Mouse (Mus musculus) intestine, embryonic 14.5 days (tissue): ENCODE measurements around the gene Btbd17. TPM values are rescaled to one million over a fixed set of nuclear protein-coding genes. Genes with fewer than 3 reads are reported as not detected.

ENCODE experiments used
- ATAC-seq: fragments of 200-750 bp; cut with Nextera tagmentation; replicated peaks from 2 replicates; pipeline ENCODE4 v1.8.0; 2017; ENCODE audit warnings: low read depth, moderate number of reproducible peaks, moderate TSS enrichment, moderate library complexity; ENCODE audit not compliant: low FRiP score, low TSS enrichment
- DNase-seq: peaks from one replicate; pipeline ENCODE4 v3.0.0-alpha.2; 2018; ENCODE audit warnings: low spot score
- H3K27ac ChIP-seq: fragments of 300-500 bp; sonication (generic); 2 replicates; pipeline ENCODE4 v1.5.1; 2014; ENCODE audit warnings: low read depth, mild to moderate bottlenecking, control low read depth
- H3K27me3 ChIP-seq: fragments of 300-500 bp; sonication (generic); replicated peaks from 2 replicates; pipeline ENCODE4 v1.6.1; 2014; ENCODE audit warnings: low read length, control low read depth; ENCODE audit not compliant: control insufficient read depth, insufficient read depth
- H3K36me3 ChIP-seq: fragments of 300-500 bp; sonication (generic); 2 replicates; pipeline ENCODE4 v1.6.1; 2014; ENCODE audit warnings: low read length, control low read depth; ENCODE audit not compliant: control insufficient read depth, insufficient read depth
- H3K4me1 ChIP-seq: fragments of 300-500 bp; sonication (generic); replicated peaks from 2 replicates; pipeline ENCODE4 v1.6.1; 2014; ENCODE audit warnings: low read length, control low read depth, mixed read lengths; ENCODE audit not compliant: control insufficient read depth, insufficient read depth
- H3K4me2 ChIP-seq: fragments of 300-500 bp; sonication (generic); 2 replicates; pipeline ENCODE4 v1.6.1; 2014; ENCODE audit warnings: low read length
- H3K4me3 ChIP-seq: fragments of 300-500 bp; sonication (generic); 2 replicates; pipeline ENCODE4 v1.5.1; 2014; ENCODE audit warnings: low read depth, low read length, control low read depth, mixed read lengths
- H3K9ac ChIP-seq: fragments of 300-500 bp; sonication (generic); 2 replicates; pipeline ENCODE4 v1.6.1; 2014; ENCODE audit warnings: mild to moderate bottlenecking, low read length
- H3K9me3 ChIP-seq: fragments of 300-500 bp; sonication (generic); 2 replicates; pipeline ENCODE4 v1.6.1; 2016; ENCODE audit warnings: low read length, control low read depth; ENCODE audit not compliant: control insufficient read depth
- WGBS: fragments of 180-500 bp; shearing (Covaris S2); extraction: QIAGEN DNeasy Blood & Tissue Kit; methylation state at CpG from one replicate; pipeline ENCODE4 v1.1.7; 2014; 5-methylcytosine and 5-hydroxymethylcytosine counted together
- polyA plus RNA-seq: library from polyadenylated mRNA; unstranded; fragments of >200 nt; fragmentation: Nextera tagmentation; extraction: Ambion mirVana; gene quantifications from 2 replicates; pipeline ENCODE4 v1.2.1, GENCODE M21; 2014

Btbd17 gene
- polyA plus RNA-seq, 1 experiment from 2014 or later: 2.9 TPM

- no peak overlapping the region for H3K27ac ChIP-seq
- whole genome bisulfite sequencing: 66% methylated on average over 12 of the region's 12 CpGs
- DNase-seq (no peak), ATAC-seq (no peak)
- no peaks in the 10 kb centered on the region for H3K9me3 ChIP-seq
- H3K4me3 ChIP-seq: no peak overlapping the region
- no peaks in the 10 kb centered on the region for H3K36me3 ChIP-seq
- peaks cover 88% of the 10 kb centered on the region for H3K27me3 ChIP-seq
- H3K4me1 ChIP-seq: peaks cover 17% of the 10 kb centered on the region
- no peak overlapping the region for H3K4me2 ChIP-seq
- no peak overlapping the region for H3K9ac ChIP-seq
These were observed 5.6 kb downstream of the Btbd17 start for GRCm38 (mm10) chr11:114790171-114790570.

GRCm38 (mm10) chr11:114789716-114790115, 6.0 kb downstream of the Btbd17 start:
- no peak overlapping the region for H3K4me3 ChIP-seq
- H3K27ac ChIP-seq: no peak overlapping the region
- H3K9me3 ChIP-seq: no peaks in the 10 kb centered on the region
- DNase-seq (no peak), ATAC-seq (no peak)
- peaks cover 93% of the 10 kb centered on the region for H3K27me3 ChIP-seq
- no peak overlapping the region for H3K4me2 ChIP-seq
- H3K4me1 ChIP-seq: peaks cover 13% of the 10 kb centered on the region
- H3K36me3 ChIP-seq: no peaks in the 10 kb centered on the region
- WGBS: 57% methylated on average over 9 of the region's 9 CpGs
- no peak overlapping the region for H3K9ac ChIP-seq

GRCm38 (mm10) chr11:114789061-114789714, 6.6 kb downstream of the Btbd17 start:
- 8% methylated on average over 30 of the region's 30 CpGs for WGBS
- no peak overlapping the region; the same call in 1 of the 2 replicates for H3K4me2 ChIP-seq

GRCm38 (mm10) chr11:114787611-114788010, 8.1 kb downstream of the Btbd17 start:
- H3K27me3 ChIP-seq: peaks cover 80% of the 10 kb centered on the region
- ATAC-seq (no peak), DNase-seq (no peak)
- peaks cover 13% of the 10 kb centered on the region for H3K4me1 ChIP-seq
- no peak overlapping the region for H3K4me3 ChIP-seq
- H3K36me3 ChIP-seq: no peaks in the 10 kb centered on the region
- no peak overlapping the region for H3K4me2 ChIP-seq
- no peaks in the 10 kb centered on the region for H3K9me3 ChIP-seq
- no peak overlapping the region for H3K27ac ChIP-seq
- 73% methylated on average over 3 of the region's 3 CpGs for WGBS
- H3K9ac ChIP-seq: no peak overlapping the region

More at GRCm38 (mm10) chr11:114789061-114789714, 6.6 kb downstream of the Btbd17 start:
- peaks cover 13% of the 10 kb centered on the region for H3K4me1 ChIP-seq
- peak; percentile 93 for DNase-seq
- no peak overlapping the region for H3K27ac ChIP-seq
- H3K9ac ChIP-seq: no peak overlapping the region
- no peaks in the 10 kb centered on the region for H3K36me3 ChIP-seq
- ATAC-seq: peak; percentile 68
- no peak overlapping the region for H3K4me3 ChIP-seq
- peaks cover 95% of the 10 kb centered on the region for H3K27me3 ChIP-seq
- H3K9me3 ChIP-seq: no peaks in the 10 kb centered on the region

GRCm38 (mm10) chr11:114786326-114786725, 9.4 kb downstream of the Btbd17 start:
- peak; percentile 62 for DNase-seq
- Histone ChIP-seq H3K27me3 (peaks cover 68% of the 10 kb centered on the region), H3K9me3 (no peaks in the 10 kb centered on the region), H3K4me3 (peak overlapping the region; percentile 21), H3K9ac (no peak overlapping the region), H3K36me3 (no peaks in the 10 kb centered on the region), H3K4me2 (peak overlapping the region; percentile 49), H3K4me1 (peaks cover 1% of the 10 kb centered on the region; the same call in 1 of the 2 replicates), H3K27ac (no peak overlapping the region)
- under 1% methylated on average over 43 of the region's 43 CpGs for WGBS
- ATAC-seq: 0 out of 2 replicates have a peak, but pooled peaks have one; percentile 11

- Histone ChIP-seq H3K9me3 (no peaks in the 10 kb centered on the region), H3K4me2 (peak overlapping the region; percentile 49), H3K27me3 (peaks cover 65% of the 10 kb centered on the region), H3K36me3 (no peaks in the 10 kb centered on the region), H3K9ac (no peak overlapping the region), H3K4me3 (peak overlapping the region; percentile 21), H3K27ac (no peak overlapping the region), H3K4me1 (no peaks in the 10 kb centered on the region; the same call in 1 of the 2 replicates)
- WGBS: 50% methylated on average over 10 of the region's 10 CpGs
- ATAC-seq: no peak
- DNase-seq: no peak
These were observed 9.9 kb downstream of the Btbd17 start for GRCm38 (mm10) chr11:114785892-114786291.

- 0 out of 2 replicates have a peak, but pooled peaks cover 4% of the 10 kb centered on the region for H3K4me1 ChIP-seq
- H3K4me2 ChIP-seq: no peak overlapping the region
- H3K9me3 ChIP-seq: no peaks in the 10 kb centered on the region
- no peak overlapping the region for H3K4me3 ChIP-seq
- H3K9ac ChIP-seq: no peak overlapping the region
- no peaks in the 10 kb centered on the region for H3K36me3 ChIP-seq
- 45% methylated on average over 9 of the region's 9 CpGs for WGBS
- no peak overlapping the region for H3K27ac ChIP-seq
- DNase-seq (no peak), ATAC-seq (no peak)
- H3K27me3 ChIP-seq: peaks cover 10% of the 10 kb centered on the region
These were observed 15.7 kb downstream of the Btbd17 start for GRCm38 (mm10) chr11:114780076-114780475.

- WGBS: 65% methylated on average over 2 of the region's 2 CpGs
- ATAC-seq (no peak), DNase-seq (no peak)
- no peak overlapping the region for H3K4me3 ChIP-seq
- peaks cover 6% of the 10 kb centered on the region; the same call in 1 of the 2 replicates for H3K27me3 ChIP-seq
- no peaks in the 10 kb centered on the region for H3K9me3 ChIP-seq
- no peak overlapping the region for H3K9ac ChIP-seq
- H3K4me2 ChIP-seq: no peak overlapping the region
- no peak overlapping the region for H3K27ac ChIP-seq
- H3K4me1 ChIP-seq: no peaks in the 10 kb centered on the region
- H3K36me3 ChIP-seq: no peaks in the 10 kb centered on the region
These were observed 23.8 kb downstream of the Btbd17 start for GRCm38 (mm10) chr11:114771896-114772295.

- DNase-seq: no peak
- Histone ChIP-seq H3K4me2 (no peak overlapping the region), H3K27me3 (peaks cover 17% of the 10 kb centered on the region), H3K4me3 (no peak overlapping the region), H3K27ac (no peak overlapping the region), H3K9ac (no peak overlapping the region), H3K9me3 (no peaks in the 10 kb centered on the region), H3K4me1 (peaks cover 5% of the 10 kb centered on the region; the same call in 1 of the 2 replicates), H3K36me3 (no peaks in the 10 kb centered on the region)
- ATAC-seq: no peak
- WGBS: 67% methylated on average over 6 of the region's 6 CpGs
These were observed 25.8 kb downstream of the Btbd17 start for GRCm38 (mm10) chr11:114769911-114770310.
